Mouse (Mus musculus): ENCODE data around the gene Sumo2.
"Not testable (repeated sequence)": the region's sequence is repeated elsewhere in the genome, so short reads cannot be mapped to it uniquely, and the experiment has no call there.

Gene Sumo2

DNA sequence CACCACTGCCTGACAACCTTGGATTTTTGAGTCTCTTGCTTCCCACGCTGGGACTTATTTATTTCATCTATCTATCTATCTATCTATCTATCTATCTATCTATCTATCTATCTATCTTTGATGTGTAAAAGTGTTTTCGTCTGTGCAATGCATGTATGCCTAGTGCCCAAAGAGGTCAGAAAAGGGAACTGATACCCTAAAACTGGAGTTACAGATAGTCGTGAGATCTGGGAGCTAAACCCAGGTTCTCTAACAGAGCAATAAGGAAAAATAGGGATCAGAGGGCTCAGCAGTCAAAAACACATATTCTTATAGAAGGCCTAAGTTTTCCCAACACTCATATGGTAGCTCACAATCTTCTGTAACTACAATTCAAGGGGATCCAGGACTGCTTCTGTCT, 16.5 kb downstream of the Sumo2 start:
- no peak for DNase-seq (ENCODE audit: low read depth, low spot score)

GRCm38 (mm10) chr11:115518693-115519092, 17.4 kb downstream of the Sumo2 start:
- DNase-seq (ENCODE audit: low read depth, low spot score) = no peak

DNA sequence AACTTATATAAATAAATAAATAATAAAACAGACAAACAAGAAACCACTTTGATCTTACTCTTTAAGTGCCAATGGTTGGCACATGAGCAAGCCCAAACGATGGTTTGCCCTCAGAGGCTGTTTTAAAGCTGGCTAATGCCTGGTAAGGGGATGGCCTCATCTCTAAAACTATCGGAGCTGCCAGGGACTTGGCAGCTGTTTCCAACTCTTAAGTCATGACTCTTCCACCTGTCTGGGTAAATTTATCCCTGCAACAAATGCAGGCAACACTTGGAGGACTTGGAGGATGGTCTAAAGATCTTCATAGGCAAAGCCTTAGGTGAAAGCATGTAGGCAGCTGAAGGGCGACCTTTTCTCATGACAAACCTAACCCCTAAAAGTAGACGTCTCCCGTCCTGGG, 19.1 kb downstream of the Sumo2 start:
- DNase-seq (ENCODE audit: low read depth, low spot score) = no peak

DNA sequence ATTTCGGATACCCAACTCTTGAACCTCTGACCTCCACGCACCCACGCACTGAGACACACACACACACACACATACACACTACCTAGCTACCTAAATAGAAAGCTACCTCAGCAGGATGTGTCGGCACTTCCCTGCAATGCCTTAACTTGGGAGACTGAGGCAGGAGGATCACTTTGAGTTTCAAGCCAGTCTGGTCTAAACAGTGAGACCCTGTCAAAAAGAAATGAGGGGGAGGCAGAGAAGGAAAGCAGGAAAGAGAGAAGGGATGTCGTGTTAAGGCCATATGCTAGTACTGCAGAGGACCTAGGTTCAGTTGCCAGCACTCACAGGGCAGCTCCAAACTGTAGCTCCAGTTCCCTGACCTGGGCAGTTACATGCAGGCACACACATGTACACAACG, 21.1 kb downstream of the Sumo2 start:
- no peak for DNase-seq (ENCODE audit: low read depth, low spot score)

GRCm38 (mm10) chr11:115514238-115514663, 21.8 kb downstream of the Sumo2 start, which contains the start of gene Jpt1:
Gene Jpt1 (minus strand): TSS chr11:115514387.
- peak; percentile 97 for DNase-seq (ENCODE audit: low read depth, low spot score)

DNA sequence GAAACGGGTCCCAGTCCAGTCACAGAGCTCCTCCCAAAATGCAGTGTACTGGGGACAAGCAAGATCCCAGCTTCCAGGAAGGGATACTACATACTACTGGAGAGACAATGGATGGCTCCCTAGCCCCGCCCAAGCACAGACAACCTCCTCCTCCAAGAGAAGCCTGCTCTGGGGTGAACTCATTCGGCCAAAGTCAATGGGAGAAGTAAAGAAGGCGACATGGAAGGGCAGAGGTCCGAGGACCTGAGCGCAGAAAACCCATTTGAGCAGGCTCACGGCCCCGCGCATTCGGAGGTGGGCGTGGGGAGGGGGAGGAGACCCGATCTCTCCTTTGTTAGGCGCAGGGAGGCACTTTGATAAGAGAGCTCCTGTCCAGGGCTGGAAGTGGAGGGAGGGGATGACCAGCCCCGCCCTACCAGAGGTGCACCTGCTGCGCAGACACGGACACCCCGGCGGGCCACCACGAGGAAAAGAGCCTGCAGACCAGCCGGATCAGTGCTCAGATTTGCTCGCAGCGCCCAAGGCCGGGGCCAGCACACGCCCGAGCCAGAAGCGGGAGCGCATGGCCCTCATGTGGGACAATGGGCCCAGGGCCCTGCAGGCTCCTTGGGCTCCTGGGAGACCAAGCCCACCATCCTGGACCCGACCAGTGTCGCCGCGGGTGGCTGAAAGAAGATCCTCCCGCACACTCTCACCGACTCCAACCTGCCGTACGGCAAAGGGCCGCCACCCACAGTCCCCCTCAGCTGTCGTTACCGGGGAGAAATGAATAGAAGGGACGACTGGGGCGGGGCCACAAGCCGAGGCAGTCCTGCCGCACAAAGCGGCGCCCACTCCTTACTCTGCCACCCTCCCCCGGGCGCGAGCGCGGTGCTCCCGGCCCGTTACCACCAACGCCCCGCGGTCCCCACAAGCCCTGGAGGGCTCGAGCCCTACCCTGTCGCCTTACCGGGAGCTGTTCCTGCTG, 22.5 kb downstream of the Sumo2 start:
- DNase-seq (ENCODE audit: low read depth, low spot score) = peak; percentile 66

- DNase-seq (ENCODE audit: low read depth, low spot score) = no peak
Observed at GRCm38 (mm10) chr11:115512407-115513183, 23.5 kb downstream of the Sumo2 start.

- DNase-seq (ENCODE audit: low read depth, low spot score) = no peak
Observed at GRCm38 (mm10) chr11:115512004-115512403, 24.1 kb downstream of the Sumo2 start.

GRCm38 (mm10) chr11:115511121-115511520, 25.0 kb downstream of the Sumo2 start:
- DNase-seq (ENCODE audit: low read depth, low spot score) = no peak

- no peak for DNase-seq (ENCODE audit: low read depth, low spot score)
Observed at GRCm38 (mm10) chr11:115510507-115510888, 25.6 kb downstream of the Sumo2 start.

DNA sequence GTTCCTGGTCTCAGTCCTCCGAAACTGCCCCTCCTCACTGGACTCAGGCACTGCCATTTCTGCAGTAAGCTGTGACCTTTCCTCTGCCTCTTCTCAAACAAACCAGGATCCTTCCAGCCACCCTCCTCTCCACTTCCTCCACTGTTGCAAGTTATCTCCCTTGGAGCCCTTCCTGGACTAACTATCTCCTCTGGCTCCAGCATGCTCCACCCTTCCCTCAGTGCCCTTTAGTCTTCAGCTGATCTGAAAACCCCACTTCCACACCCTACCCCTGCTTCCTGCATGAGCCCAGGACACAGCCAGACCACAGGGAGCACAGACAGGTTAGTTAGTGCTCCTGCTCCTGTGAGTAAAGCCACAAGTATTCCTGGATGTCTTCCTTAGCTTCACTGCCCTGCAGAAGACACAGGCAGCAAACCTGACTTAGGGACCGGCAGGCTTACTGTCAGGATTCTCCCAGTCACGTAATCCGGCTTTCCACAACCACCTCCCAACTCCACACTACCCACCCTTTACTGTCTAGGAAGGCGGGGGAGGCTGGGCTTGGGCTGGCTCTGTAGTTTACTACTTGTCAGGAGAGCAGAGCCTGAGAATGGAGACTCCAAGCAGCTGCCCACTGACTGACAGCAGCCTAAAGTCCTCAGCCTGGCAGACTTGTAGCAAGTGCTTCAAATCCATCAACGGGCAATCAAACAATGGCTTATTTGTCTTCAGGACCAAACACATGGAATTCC, 26.1 kb downstream of the Sumo2 start:
- peak; percentile 29 for DNase-seq (ENCODE audit: low read depth, low spot score)

DNA sequence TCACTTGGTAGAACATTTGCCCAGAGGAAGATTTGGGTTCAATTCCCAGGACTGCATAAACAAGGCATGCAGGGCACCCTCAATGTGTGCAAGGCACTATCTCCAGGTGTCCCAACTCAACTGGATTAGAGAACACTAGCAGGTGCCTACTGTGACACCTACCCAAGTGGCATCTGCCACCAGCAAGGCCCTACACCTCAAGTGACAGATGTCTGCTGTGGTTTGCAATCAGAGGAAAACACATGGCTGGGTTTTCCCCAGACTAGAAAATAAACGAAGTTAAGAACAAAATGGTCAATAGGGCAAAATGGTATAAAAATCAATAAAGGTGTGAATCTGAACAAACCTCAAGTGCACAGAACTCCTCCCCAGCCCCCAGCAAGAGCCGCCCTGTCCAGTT, 28.0 kb downstream of the Sumo2 start:
- no peak for DNase-seq (ENCODE audit: low read depth, low spot score)

DNA sequence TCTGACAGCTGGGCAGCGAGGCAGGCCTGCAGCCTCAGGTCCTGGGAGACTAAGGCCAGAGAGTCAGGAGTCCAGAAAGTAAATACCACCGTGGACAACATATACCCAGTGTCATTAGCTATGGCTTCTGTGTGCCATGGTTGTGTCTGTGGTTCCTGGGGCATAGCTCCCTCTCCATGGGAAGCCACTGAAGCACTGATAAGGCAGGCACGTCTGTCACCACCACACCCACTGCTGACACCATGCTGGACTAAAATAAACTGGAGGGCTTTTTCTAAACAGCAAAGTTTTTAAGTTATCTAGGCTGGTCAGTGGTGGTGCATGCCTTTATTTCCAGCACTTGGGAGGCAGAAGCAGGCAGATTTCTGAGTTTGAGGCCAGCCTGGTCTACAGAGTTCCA, 29.5 kb downstream of the Sumo2 start:
- no peak for DNase-seq (ENCODE audit: low read depth, low spot score)

- DNase-seq (ENCODE audit: low read depth, low spot score) = no peak
Observed at GRCm38 (mm10) chr11:115502636-115503035, 33.4 kb downstream of the Sumo2 start.

DNA sequence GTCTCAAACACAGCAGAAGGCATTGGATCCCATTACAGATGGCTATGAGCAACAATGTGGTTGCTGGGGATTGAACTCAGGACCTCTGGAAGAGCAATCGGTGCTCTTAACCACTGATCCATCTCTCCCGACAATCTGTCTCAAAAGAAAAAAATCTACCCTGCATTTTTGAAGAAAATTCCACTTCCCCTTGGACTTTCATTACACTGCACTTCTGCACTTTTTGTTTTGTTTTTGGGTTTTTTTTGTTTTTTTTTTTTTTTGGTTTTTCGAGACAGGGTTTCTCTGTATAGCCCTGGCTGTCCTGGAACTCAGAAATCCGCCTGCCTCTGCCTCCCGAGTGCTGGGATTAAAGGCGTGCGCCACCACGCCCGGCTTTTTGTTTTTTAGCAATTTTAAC, 39.5 kb downstream of the Sumo2 start:
- DNase-seq (ENCODE audit: low read depth, low spot score) = not testable (repeated sequence)

DNA sequence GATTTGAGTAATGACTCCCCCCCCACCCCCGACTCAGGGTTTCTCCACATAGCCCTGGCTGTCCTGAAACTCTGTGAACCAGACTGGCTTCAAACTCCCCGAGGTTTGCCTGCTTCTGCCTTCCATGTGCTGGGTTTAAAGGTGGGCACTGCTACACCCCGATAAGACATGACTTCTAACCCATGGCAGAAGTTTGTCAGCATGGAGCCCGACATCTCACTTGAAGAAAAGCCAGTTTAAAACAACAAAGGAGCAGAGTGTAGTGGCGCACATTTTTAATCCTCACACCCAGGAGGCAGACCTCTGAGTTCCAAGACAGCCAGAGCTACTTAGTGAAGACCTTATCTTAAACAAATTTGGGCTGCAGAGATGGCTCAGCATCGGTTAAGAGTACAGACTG, 43.7 kb downstream of the Sumo2 start:
- no peak for DNase-seq (ENCODE audit: low read depth, low spot score)

DNA sequence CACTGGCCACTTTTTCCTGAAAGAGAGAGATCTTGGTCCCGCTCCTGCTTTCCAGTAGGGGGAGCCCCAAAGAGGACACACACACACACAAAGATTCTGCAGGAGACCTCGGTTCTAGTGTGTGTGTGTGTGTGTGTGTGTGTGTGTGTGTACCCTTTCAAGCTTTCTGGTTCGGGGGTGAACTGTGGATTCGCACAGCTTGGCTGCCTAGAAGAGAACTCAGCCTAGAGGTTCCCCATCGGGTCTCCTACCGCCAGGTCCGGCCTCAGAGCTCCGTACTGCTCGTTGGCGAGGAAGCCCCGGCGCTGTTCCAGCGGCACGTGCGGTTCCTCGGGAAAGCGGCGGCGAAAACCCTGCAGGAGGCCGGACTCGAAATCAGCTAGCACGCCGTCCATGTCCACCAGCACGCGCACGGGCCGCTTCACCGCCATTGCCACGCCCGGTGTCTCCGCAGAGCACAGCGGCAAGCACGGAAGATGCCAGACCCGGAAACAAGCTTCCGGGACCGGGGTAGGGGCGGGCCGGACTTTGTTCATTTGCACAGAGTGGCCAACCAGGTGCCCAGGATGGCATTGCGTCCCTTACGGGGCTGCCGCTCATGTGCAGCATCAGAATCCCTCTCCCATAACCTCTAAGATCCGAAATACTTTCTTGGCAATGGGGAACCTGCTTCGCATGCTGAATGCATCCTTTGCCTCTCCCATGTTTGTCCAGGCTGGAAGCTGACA, 44.6 kb downstream of the Sumo2 start, which contains the start of gene Nt5c:
TSS of gene Nt5c (minus strand) at position 507 of the 728 bp plus-strand sequence.
- peak; percentile 73 for DNase-seq (ENCODE audit: low read depth, low spot score)

DNA sequence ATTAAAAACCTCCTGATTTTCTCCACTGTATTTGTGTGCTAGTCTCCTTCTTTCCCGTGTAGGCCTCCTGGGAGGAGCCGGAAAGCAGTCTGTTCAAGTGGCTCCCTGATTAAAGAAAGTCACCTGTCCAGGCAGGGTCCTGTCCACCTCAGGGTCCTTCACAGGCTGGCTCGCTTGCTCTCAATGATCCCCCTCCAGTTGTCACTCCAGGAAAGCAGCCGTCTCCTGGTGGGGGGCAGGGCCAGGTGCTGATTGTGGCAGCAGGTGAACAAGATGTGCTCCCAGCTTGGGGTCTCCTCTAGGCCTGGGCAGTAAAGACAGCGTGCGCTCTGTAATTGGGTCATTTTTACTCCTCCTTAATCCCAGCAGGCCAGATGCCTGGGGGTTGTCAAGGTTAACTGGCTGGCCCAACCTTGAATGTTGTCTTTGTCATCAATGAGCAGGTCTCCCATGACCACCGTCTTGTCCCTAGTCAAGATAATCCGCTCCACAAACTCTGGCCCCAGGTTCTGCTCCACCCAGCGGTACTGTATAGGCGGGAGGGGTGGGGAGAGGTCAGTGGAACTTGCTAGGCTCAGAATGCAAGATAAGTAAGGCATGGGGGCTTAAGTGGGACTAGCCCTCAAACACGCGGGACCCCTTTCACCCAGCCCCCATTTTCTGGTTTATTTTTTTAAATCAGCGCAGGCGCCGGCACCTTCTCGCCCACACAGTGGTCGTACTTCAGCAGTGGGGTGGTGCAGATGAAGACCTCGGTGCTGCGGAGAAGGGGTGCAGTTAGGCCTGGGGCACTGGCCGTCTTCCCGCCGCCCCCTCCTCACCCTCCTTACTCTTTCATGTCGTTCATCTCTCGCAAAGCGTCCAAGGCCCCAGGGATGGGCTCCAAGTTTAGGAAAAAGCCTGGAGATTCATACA, 45.4 kb downstream of the Sumo2 start:
- no peak for DNase-seq (ENCODE audit: low read depth, low spot score)

- DNase-seq (ENCODE audit: low read depth, low spot score) = no peak
Observed at GRCm38 (mm10) chr11:115488551-115489104, 47.4 kb downstream of the Sumo2 start.

DNA sequence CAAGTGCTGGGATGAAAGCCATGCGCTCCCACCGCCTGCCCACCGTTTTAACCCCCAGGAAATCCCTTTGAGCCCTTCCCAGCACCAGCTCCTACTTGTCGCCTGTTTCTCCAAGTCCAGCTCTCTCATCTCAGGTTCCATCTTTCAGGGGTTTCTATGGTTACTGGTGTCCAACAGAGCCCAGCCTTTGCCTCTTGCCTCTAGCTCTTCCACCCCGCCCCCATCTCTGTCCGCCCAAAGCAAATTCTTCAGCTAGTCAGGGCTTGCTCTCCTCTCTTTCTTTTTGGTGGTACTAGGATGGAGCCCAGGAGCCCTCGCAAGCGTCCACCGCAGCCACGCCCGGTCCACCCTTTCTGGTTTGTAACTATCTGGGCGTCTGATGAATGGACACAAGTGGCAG, 50.9 kb downstream of the Sumo2 start:
- peak; percentile 62 for DNase-seq (ENCODE audit: low read depth, low spot score)
